Mouse (Mus musculus) liver, embryonic 14.5 days (tissue): ENCODE results near the gene Zbtb11.

Experiments
- CTCF ChIP-seq: IDR thresholded peaks from 2 replicates; pipeline ENCODE4 v1.5.1; 2016; ENCODE audit warnings: antibody characterized with exemption, low read depth, control low read depth
- EP300 ChIP-seq: IDR thresholded peaks from 2 replicates; pipeline ENCODE4 v1.6.1; 2016; ENCODE audit warnings: antibody characterized with exemption, low read depth

DNA sequence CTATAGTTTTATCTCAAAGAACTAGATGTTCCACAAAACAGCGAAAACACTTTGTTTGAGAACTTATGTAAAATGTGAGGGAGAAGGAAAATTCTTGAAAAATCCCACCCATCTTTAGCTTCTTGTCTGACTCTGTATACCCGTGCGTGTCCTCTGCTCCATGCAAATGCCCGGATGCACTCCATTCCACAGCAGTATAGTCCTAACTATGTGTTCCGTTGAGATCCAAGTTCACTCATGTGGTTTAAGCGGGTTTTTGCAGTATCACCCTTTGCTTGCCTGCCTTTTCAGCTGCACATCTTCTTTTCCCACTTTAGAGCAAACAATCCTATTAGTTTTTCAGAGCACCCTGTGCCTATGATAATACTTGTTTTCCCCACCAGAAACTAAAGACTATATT is 62.8 kb downstream of the Zbtb11 start:
- no peak for TF ChIP-seq EP300
- TF ChIP-seq CTCF, result no peak
